Mouse (Mus musculus): ENCODE results near the gene Nat9.

Nat9 gene

DNA sequence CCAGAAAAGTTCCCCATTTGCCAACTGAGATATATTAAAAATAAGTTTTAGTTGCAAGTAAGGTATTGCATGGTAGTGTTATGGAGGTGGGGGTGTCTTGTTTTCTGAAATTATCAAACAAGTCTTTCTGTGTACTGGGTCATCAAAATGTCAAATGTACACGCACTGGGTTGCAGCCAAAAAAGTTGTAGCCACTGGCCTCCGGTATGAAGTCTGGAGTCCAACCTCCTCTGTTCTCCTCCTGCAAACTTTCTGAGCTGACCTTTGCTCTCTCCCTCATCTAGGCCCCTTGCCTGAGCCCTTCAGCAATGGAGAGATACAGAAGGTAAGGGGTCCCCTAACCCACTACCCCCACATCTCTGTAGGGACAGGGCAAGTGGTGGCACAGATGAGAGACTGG lies 8.9 kb downstream of the Nat9 start:
- in situ Hi-C loops (cut with MboI, MseI): no loop called here

DNA sequence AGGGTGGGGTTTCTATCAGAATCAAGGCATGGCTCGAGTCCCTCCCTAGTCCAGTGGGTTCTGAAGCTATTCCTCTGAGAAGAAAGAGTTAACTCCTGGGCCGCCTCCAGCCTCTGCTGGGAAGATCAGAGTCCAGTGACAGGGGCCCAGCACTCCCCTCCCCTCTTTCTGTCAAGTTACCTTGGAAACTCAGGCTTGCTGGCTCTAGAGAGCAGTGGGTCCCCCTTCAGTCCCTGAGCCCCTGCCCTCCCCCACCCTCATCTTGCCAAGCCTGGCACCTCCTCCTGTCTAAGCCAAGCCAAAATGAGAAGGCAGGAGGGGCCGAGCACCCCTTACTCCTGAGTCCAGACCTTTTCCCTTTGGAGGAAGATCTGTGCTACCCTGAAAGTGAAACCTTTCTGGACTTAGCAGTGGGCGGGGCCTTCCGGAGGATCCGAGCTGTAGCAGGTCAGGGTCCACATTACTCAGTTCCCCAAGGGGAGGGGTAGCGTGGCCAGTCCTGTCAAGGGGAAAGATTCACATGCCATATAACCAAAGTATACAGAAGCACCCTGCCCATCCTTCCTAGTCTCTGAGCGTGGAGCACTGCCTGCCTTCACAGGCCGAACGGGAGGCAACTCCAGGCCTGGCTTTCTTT lies 10.0 kb downstream of the Nat9 start:
- in situ Hi-C loops (cut with MboI, MseI): no loop called here

- in situ Hi-C loops (cut with MboI, MseI): no loop called here
Observed at GRCm38 (mm10) chr11:115176399-115177190, 11.1 kb downstream of the Nat9 start.

DNA sequence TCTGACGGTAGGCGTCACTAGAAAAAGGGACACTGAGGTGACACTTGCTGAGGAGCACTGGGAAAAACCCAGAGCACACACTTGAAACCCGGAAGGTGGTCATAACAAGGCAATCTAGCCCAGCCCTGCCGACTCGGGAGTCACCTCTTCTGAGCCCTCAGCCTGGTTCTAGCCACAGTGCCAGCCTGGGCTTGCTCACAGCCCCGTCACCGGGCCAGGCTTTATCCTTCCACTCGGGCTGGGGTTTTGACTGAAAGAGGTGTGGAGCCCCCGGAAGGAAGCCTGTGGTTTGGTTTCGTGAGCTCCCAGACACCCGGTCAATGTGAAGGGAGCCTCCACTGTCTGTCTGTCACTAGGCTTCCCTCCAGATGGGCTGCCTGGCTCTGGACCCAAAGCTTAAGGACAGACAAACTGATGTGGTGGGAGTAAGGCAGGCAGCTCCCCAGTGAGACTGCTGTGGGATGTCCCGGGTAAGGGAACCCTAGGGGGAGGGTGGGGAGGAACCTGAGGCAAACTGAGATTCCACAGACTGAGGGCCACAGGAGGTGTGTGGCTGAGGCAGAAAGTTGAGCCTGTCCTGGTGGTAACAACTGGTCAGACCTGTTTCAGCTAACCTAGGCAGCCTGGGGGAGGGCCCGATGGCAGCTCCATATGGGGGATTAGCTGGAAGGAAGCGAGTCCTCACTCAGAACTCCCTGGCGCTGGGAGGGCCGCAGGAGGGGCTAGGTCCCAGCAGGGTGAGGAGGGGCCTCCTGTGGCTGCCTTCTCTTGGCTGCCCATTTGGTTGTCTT lies 13.9 kb downstream of the Nat9 start:
- in situ Hi-C loops (cut with MboI, MseI): no loop called here

DNA sequence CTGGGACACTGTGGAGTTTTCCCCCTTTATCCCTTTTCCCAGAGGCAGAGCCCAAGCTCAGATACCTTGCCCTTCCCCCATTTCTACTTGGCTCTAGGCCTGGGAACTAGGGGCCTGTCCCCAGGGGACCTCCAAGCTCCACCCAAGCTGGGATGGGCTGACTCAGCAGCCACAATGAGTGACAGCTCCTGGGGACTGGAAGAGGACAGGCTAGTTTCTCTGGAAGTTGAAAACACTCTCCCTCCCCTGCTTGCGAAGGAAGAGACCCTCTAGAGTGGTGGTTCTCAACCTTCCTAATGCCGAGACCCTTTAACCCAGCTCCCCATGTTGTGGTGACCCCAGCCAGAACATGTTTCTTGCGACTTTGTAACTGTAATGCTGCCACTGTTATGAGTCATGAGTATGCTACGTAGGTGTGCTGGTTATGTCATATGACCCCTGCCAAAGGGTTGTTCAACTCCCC lies 14.8 kb downstream of the Nat9 start:
- in situ Hi-C loops (cut with MboI, MseI): no loop called here

GRCm38 (mm10) chr11:115171125-115171524 lies 16.5 kb downstream of the Nat9 start:
- in situ Hi-C loops (cut with MboI, MseI): no loop called here

DNA sequence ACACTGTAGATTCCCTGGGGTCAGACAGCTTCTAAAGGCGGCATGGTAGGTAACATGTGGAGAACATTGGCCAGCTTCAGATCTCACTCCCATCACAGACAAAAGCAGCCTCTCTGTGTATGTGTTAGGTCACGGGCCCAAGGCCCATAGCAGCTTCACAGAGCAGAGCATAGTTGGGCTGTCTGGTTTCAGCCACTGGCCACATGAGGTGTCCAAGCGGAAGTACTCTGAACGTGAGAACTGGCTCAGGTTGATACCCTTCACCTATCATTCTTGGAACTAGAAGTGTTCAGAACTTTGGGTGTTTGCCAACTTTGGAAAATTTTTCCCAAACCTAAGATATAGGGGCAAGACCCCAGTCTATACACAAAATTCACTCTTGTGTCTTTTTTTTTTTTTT lies 18.2 kb downstream of the Nat9 start:
- in situ Hi-C loops (cut with MboI, MseI): loop anchor here (10.0 kb wide), 2 partner anchors 465 to 545 kb away; no protein-coding TSS in a partner anchor

GRCm38 (mm10) chr11:115167631-115168249 lies 19.9 kb downstream of the Nat9 start:
- in situ Hi-C loops (cut with MboI, MseI): loop anchor here (10.0 kb wide), 2 partner anchors 467 to 547 kb away; no protein-coding TSS in a partner anchor

DNA sequence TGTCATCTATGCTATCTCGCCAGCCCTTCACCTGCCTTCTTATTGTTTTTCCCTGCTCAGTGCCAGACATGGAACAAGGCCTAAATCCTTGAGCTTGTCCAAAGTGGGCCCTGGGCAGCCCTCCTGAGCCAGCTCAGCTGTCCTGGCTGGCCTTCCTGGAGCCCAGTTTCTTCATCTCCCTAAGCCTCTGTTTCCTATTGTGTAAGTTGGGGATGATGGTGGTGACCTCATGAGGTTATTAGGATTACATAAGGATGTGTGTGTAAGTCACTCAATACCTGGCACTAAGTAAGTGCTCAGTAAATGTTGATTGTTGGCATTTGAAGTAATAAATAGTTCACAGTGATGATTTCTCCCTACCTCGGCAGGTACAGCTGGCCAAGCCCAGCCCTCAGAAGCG lies 20.9 kb downstream of the Nat9 start:
- in situ Hi-C loops (cut with MboI, MseI): loop anchor here (10.0 kb wide), 2 partner anchors 468 to 548 kb away; no protein-coding TSS in a partner anchor

- in situ Hi-C loops (cut with MboI, MseI): loop anchor here (10.0 kb wide), 2 partner anchors 470 to 550 kb away; no protein-coding TSS in a partner anchor
Observed at GRCm38 (mm10) chr11:115164976-115165374, 22.7 kb downstream of the Nat9 start.

GRCm38 (mm10) chr11:115164341-115164975 lies 23.2 kb downstream of the Nat9 start:
- in situ Hi-C loops (cut with MboI, MseI): loop anchor here (10.0 kb wide), 2 partner anchors 470 to 550 kb away; no protein-coding TSS in a partner anchor

GRCm38 (mm10) chr11:115163568-115164150 lies 24.0 kb downstream of the Nat9 start:
- in situ Hi-C loops (cut with MboI, MseI): loop anchor here (10.0 kb wide), 2 partner anchors 471 to 551 kb away; no protein-coding TSS in a partner anchor

GRCm38 (mm10) chr11:115162832-115163480 lies 24.7 kb downstream of the Nat9 start, which contains the start of gene Slc9a3r1:
Slc9a3r1 (plus strand) TSS chr11:115163341.
- in situ Hi-C loops (cut with MboI, MseI): loop anchor here (10.0 kb wide), 2 partner anchors 472 to 552 kb away; no protein-coding TSS in a partner anchor

GRCm38 (mm10) chr11:115162205-115162601 lies 25.5 kb downstream of the Nat9 start:
- in situ Hi-C loops (cut with MboI, MseI): loop anchor here (10.0 kb wide), 2 partner anchors 473 to 553 kb away; no protein-coding TSS in a partner anchor

GRCm38 (mm10) chr11:115161578-115162204 lies 26.0 kb downstream of the Nat9 start:
- in situ Hi-C loops (cut with MboI, MseI): loop anchor here (10.0 kb wide), 2 partner anchors 473 to 553 kb away; no protein-coding TSS in a partner anchor

- in situ Hi-C loops (cut with MboI, MseI): loop anchor here (10.0 kb wide), 2 partner anchors 474 to 554 kb away; no protein-coding TSS in a partner anchor
Observed at GRCm38 (mm10) chr11:115160883-115161577, 26.6 kb downstream of the Nat9 start.

- in situ Hi-C loops (cut with MboI, MseI): loop anchor here (10.0 kb wide), 2 partner anchors 475 to 555 kb away; no protein-coding TSS in a partner anchor
Observed at GRCm38 (mm10) chr11:115160016-115160797, 27.5 kb downstream of the Nat9 start.

Measured in regulatory T cell (primary cell).